Mouse (Mus musculus): Measurements from ENCODE around the gene Akt1. TPM values are rescaled to one million over a fixed set of nuclear protein-coding genes. Genes with fewer than 3 reads are reported as not detected.

The Akt1 gene
- 297 TPM for polyA plus RNA-seq (2012; fragmentation: generic; extraction: Trizol)
- long read RNA-seq, experiment 1, transcript Akt1-201 (14 exons, 2,690 nt): major isoform, 17 of 62 reads
- long read RNA-seq, experiment 1, partial matches to known transcripts: 25 of 62 reads
- long read RNA-seq, experiment 1, other reads (novel, unspliced or antisense): 20 of 62 reads
- long read RNA-seq, experiment 2, transcript Akt1-201 (14 exons, 2,690 nt): major isoform, 119 of 200 reads
- long read RNA-seq, experiment 2, partial matches to known transcripts: 59 of 200 reads
- long read RNA-seq, experiment 2, other reads (novel, unspliced or antisense): 22 of 200 reads

DNA sequence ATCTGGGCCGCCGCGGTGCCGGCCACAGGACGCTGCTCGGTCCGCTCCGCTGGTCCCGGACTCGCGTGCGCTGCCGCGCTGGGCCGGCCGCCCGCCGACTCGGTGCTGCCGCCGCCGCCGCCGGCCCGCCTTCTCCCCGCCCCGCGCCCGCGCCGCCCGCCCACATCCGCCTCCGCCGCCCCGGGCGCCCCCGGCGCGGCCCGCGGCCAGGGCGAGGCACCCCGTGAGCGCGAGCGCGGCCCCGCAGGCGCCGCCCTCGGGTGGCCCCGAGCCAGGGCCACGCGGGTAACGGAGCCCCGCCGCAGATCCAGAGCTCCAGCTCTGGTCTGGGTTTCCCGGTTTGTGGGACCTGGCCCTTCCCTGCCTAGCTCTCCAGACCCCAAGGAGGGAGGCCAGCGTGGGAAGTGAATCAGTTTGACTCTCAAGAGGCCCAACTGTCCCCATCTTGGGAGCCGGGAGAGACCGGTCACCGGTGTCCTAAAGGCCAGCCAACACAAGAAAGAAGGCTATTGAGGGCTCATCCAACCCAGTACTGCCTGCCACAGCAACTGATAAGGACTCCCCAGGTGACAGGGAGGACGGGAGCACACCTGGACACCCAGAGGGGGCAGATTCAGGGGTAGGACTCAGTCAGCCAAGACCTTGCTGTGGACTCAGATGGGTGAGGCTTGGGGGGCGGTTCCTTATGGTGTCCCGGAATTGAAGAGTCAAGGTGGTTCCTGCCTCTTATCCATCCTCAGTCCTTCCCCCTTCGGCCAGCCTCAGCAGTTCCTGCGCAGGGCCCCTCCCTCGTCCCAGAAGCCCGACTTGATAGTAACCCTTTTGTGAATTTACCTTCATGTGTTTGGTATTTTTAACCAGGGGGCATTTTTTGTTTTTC lies at the start of gene Akt1:
Gene Akt1 (minus strand): TSS at position 753 of the 880 bp plus-strand sequence.
- Histone ChIP-seq H3K36me3 (ENCODE audit: control insufficient read depth, insufficient read depth) (peaks cover 26% of the 10 kb centered on the region), H3ac (ENCODE audit: control insufficient read depth, insufficient read length, low read depth) (peak within 1 kb of the TSS; percentile 87), H3K4me3 (ENCODE audit: insufficient read depth, poor library complexity, severe bottlenecking) (peak within 1 kb of the TSS; percentile 72), H3K79me2 (ENCODE audit: control insufficient read depth, insufficient read depth) (peaks cover 46% of the 10 kb centered on the region), H3K79me3 (ENCODE audit: low read depth) (peaks cover 39% of the 10 kb centered on the region), H3K27me3 (ENCODE audit: control insufficient read depth, insufficient read depth, insufficient read length) (no peaks in the 10 kb centered on the region)
- TF ChIP-seq MYOG (IDR thresholded peaks at IDR 0.05; ENCODE audit: control insufficient read depth, extremely low read depth, insufficient read length): no peak
- no peak for TF ChIP-seq MAX (IDR thresholded peaks at IDR 0.05)
- no peak for TF ChIP-seq CEBPB (IDR thresholded peaks at IDR 0.05; ENCODE audit: low read depth)
- no peak for TF ChIP-seq MYOD1 (IDR thresholded peaks at IDR 0.05; ENCODE audit: control insufficient read depth, insufficient read length, low read depth)
- TF ChIP-seq USF1 (IDR thresholded peaks at IDR 0.05; ENCODE audit: low read depth): no peak
- TF ChIP-seq FOSL1 (IDR thresholded peaks at IDR 0.05; ENCODE audit: insufficient read depth, low read length, poor library complexity, severe bottlenecking): no peak
- TF ChIP-seq CTCF (IDR thresholded peaks at IDR 0.05; ENCODE audit: control insufficient read depth, insufficient read depth, insufficient read length): no peak

- H3K27me3 ChIP-seq (ENCODE audit: control insufficient read depth, insufficient read depth, insufficient read length): no peaks in the 10 kb centered on the region
- H3ac ChIP-seq (ENCODE audit: control insufficient read depth, insufficient read length, low read depth): no peak overlapping the region
- H3K79me2 ChIP-seq (ENCODE audit: control insufficient read depth, insufficient read depth): peaks cover 55% of the 10 kb centered on the region
- peaks cover 11% of the 10 kb centered on the region for H3K79me3 ChIP-seq (ENCODE audit: low read depth)
- peaks cover 17% of the 10 kb centered on the region for H3K36me3 ChIP-seq (ENCODE audit: control insufficient read depth, insufficient read depth)
- H3K4me3 ChIP-seq (ENCODE audit: insufficient read depth, poor library complexity, severe bottlenecking): no peak overlapping the region
- TF ChIP-seq CEBPB (IDR thresholded peaks at IDR 0.05; ENCODE audit: low read depth) (no peak), MYOD1 (IDR thresholded peaks at IDR 0.05; ENCODE audit: control insufficient read depth, insufficient read length, low read depth) (no peak), USF1 (IDR thresholded peaks at IDR 0.05; ENCODE audit: low read depth) (no peak), FOSL1 (IDR thresholded peaks at IDR 0.05; ENCODE audit: insufficient read depth, low read length, poor library complexity, severe bottlenecking) (peak; percentile 16), MAX (IDR thresholded peaks at IDR 0.05) (no peak), MYOG (IDR thresholded peaks at IDR 0.05; ENCODE audit: control insufficient read depth, extremely low read depth, insufficient read length) (no peak), CTCF (IDR thresholded peaks at IDR 0.05; ENCODE audit: control insufficient read depth, insufficient read depth, insufficient read length) (peak; percentile 24)
Measured at GRCm38 (mm10) chr12:112724077-112724805, 49.6 kb upstream of the Akt1 start.

DNA sequence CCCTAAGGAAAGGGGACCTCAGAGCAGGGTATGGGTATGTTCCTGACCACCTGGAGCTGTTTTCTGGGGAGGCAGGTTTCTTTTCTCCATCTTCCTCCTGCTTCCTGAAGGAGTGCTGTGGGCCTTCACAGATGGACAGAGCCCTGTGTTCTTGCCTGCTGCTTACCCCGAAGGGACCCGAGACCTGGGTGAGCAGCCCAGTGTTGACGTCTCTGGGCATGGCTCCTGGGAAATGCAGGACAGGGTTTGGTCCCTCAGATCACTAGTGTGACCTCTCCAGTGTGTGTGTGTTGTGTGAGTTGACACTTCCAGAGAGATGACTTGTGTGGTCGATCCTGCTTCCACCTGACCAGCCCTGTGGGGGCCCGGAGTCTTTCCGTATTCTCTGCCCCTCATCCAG lies 48.8 kb upstream of the Akt1 start:
- Histone ChIP-seq H3K36me3 (ENCODE audit: control insufficient read depth, insufficient read depth) (peaks cover 13% of the 10 kb centered on the region), H3K27me3 (ENCODE audit: control insufficient read depth, insufficient read depth, insufficient read length) (no peaks in the 10 kb centered on the region), H3K79me3 (ENCODE audit: low read depth) (peaks cover 8% of the 10 kb centered on the region), H3K79me2 (ENCODE audit: control insufficient read depth, insufficient read depth) (peaks cover 48% of the 10 kb centered on the region), H3ac (ENCODE audit: control insufficient read depth, insufficient read length, low read depth) (peak overlapping the region; percentile 18), H3K4me3 (ENCODE audit: insufficient read depth, poor library complexity, severe bottlenecking) (peak overlapping the region; percentile 55)
- TF ChIP-seq MYOG (IDR thresholded peaks at IDR 0.05; ENCODE audit: control insufficient read depth, extremely low read depth, insufficient read length) (no peak), CEBPB (IDR thresholded peaks at IDR 0.05; ENCODE audit: low read depth) (no peak), CTCF (IDR thresholded peaks at IDR 0.05; ENCODE audit: control insufficient read depth, insufficient read depth, insufficient read length) (no peak), MYOD1 (IDR thresholded peaks at IDR 0.05; ENCODE audit: control insufficient read depth, insufficient read length, low read depth) (no peak), MAX (IDR thresholded peaks at IDR 0.05) (no peak), FOSL1 (IDR thresholded peaks at IDR 0.05; ENCODE audit: insufficient read depth, low read length, poor library complexity, severe bottlenecking) (no peak)

DNA sequence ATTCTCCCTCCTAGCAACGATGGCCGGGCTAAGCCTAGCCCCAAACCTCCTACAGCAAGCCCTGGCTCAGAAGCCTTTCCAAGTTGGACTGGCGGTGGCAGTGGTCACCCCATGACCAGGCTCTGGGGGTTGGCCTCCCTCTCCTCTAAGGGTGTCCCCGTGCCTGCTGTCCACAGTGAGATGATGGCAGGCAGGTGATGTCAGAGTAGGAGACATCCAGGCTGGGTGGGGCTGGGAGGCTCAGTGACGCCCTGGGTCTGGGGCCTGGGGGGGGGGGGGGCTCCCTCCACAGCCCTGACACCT lies 48.3 kb upstream of the Akt1 start:
- H3K79me2 ChIP-seq (ENCODE audit: control insufficient read depth, insufficient read depth): peaks cover 48% of the 10 kb centered on the region
- H3K79me3 ChIP-seq (ENCODE audit: low read depth): peaks cover 8% of the 10 kb centered on the region
- H3K4me3 ChIP-seq (ENCODE audit: insufficient read depth, poor library complexity, severe bottlenecking): peak overlapping the region; percentile 55
- H3ac ChIP-seq (ENCODE audit: control insufficient read depth, insufficient read length, low read depth): peak overlapping the region; percentile 96
- peaks cover 13% of the 10 kb centered on the region for H3K36me3 ChIP-seq (ENCODE audit: control insufficient read depth, insufficient read depth)
- no peaks in the 10 kb centered on the region for H3K27me3 ChIP-seq (ENCODE audit: control insufficient read depth, insufficient read depth, insufficient read length)
- no peak for TF ChIP-seq USF1 (IDR thresholded peaks at IDR 0.05; ENCODE audit: low read depth)
- TF ChIP-seq CTCF (IDR thresholded peaks at IDR 0.05; ENCODE audit: control insufficient read depth, insufficient read depth, insufficient read length): no peak
- TF ChIP-seq CEBPB (IDR thresholded peaks at IDR 0.05; ENCODE audit: low read depth): no peak
- TF ChIP-seq FOSL1 (IDR thresholded peaks at IDR 0.05; ENCODE audit: insufficient read depth, low read length, poor library complexity, severe bottlenecking): no peak
- TF ChIP-seq MYOD1 (IDR thresholded peaks at IDR 0.05; ENCODE audit: control insufficient read depth, insufficient read length, low read depth): no peak
- no peak for TF ChIP-seq MAX (IDR thresholded peaks at IDR 0.05)
- TF ChIP-seq MYOG (IDR thresholded peaks at IDR 0.05; ENCODE audit: control insufficient read depth, extremely low read depth, insufficient read length): no peak
